ENCODE assay signal across 17 mouse cellular contexts in the genomic region with DNA sequence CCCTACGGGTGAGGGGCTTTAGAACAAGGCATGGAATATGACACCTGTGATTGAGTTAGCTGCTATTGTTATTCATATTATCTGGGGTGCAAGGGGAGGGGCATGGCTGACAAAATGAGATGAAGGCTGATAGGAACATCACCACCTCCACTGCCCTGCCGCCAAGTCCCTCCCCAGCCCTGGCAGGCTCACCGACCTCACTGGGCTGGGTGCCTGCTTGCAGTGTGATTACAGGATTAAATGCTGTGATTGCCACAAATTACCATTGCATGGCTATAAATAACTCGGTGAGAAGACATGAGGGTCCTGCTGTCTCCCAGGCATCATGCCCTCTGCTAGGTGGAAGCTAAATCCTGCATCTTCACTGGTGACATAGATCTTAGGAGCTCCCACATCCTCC. TPM values are rescaled to one million over a fixed set of nuclear protein-coding genes. Genes with fewer than 3 reads are reported as not detected.
DNase-seq lines count a peak whose midpoint lies in the region; TF ChIP-seq lines count a peak whose summit lies in the region.
"Had no signal": no experiment of that assay in that cellular context is flagged by ENCODE, and none has a peak within 500 bp of the region (broad histone marks: within the 10 kb centered on the region; RNA-seq: fewer than 3 reads in every experiment).

No protein-coding gene starts in this region.

- peak; percentile 48 for DNase-seq in gastrocnemius, adult 2 months
- DNase-seq in gastrocnemius, postnatal 36 days: no peak
- DNase-seq in retina, postnatal 1 day: peak; percentile 15
- no peak for DNase-seq in retina, embryonic 14.5 days (ENCODE audit: low spot score)
- peak; percentile 91 to 94 for DNase-seq in cerebellum, postnatal 10 days
- no peak for DNase-seq in thymus, postnatal 10 days (ENCODE audit: low spot score in 2 of 2)
- DNase-seq in ovary, postnatal 36 days (ENCODE audit: low spot score): no peak
- DNase-seq: kidney, adult 8-10 months; right cerebral cortex, postnatal 14 days; thymus, postnatal 36 days had no signal

- H3K4me3 ChIP-seq in gastrocnemius, adult 2 months: no peak overlapping the region
- H3K4me3 ChIP-seq: heart, embryonic 12.5 days; limb, embryonic 10.5 days; neural tube, embryonic 13.5 days had no signal

- intact Hi-C loops in gastrocnemius, adult 2 months (cut with DNase I): no loop called here
- intact Hi-C loops in gastrocnemius, postnatal 36 days (cut with DNase I): loop anchor here (5.0 kb wide), 1 partner anchor 49 kb away; no protein-coding TSS in a partner anchor

- TF ChIP-seq CTCF in gastrocnemius, adult 2 months (IDR thresholded peaks at IDR 0.05): no peak

- no peak overlapping the region for H3K27ac ChIP-seq in gastrocnemius, adult 2 months
- H3K27ac ChIP-seq: hindbrain, embryonic 14.5 days; limb, embryonic 10.5 days; liver, embryonic 14.5 days; neural tube, embryonic 13.5 days had no signal

RNA-seq across cellular contexts. Expression of a gene that starts 36.8 kb away (rescaled TPM):
- not detected for total RNA-seq in gastrocnemius, adult 2 months (2021)
- total RNA-seq in gastrocnemius, postnatal 36 days (2021): under 1 TPM; 0.62 to 0.71 TPM
- total RNA-seq: gastrocnemius, adult 18-20 months; layer of hippocampus, adult 18-20 months had no signal

RNA-seq across cellular contexts. Expression of a gene that starts 41.3 kb away (rescaled TPM):
- total RNA-seq in gastrocnemius, adult 2 months (2021): not detected
- total RNA-seq in gastrocnemius, postnatal 36 days (2021): not detected
- total RNA-seq: gastrocnemius, adult 18-20 months; layer of hippocampus, adult 18-20 months had no signal

RNA-seq across cellular contexts. Expression of a gene that starts 56.9 kb away (rescaled TPM):
- total RNA-seq in gastrocnemius, adult 2 months (2021): 1 to 10 TPM; 1.7 to 2.2 TPM
- 1 to 10 TPM; 1.1 to 1.9 TPM for total RNA-seq in gastrocnemius, postnatal 36 days (2021)

Comparison
In these comparisons a context has a peak if more than half of its experiments do, and no peak if none do; other contexts are left out.
1. DNase-seq: peak in gastrocnemius, adult 2 months (single experiment), retina, postnatal 1 day (single experiment) and cerebellum, postnatal 10 days (2 of 2); none in gastrocnemius, postnatal 36 days (0 of 2), retina, embryonic 14.5 days (single experiment), thymus, postnatal 10 days (0 of 2) and ovary, postnatal 36 days (single experiment).